Mouse (Mus musculus) neural tube, embryonic 11.5 days (tissue): ENCODE measurements around the gene Svs2. TPM values are rescaled to one million over a fixed set of nuclear protein-coding genes. Genes with fewer than 3 reads are reported as not detected.
"Not testable (repeated sequence)": the region's sequence is repeated elsewhere in the genome, so short reads cannot be mapped to it uniquely, and the experiment has no call there.

Source experiments
- ATAC-seq: fragments of 200-750 bp; cut with Nextera tagmentation; 2 replicates; pipeline ENCODE4 v1.8.0; 2017; ENCODE audit warnings: moderate number of reproducible peaks, mild to moderate bottlenecking, moderate TSS enrichment, moderate library complexity; ENCODE audit not compliant: insufficient read depth, low FRiP score, low TSS enrichment
- DNase-seq: peaks from one replicate; pipeline ENCODE4 v3.0.0-alpha.2; 2015; ENCODE audit warnings: low spot score
- H3K27ac ChIP-seq: fragments of 300-500 bp; sonication (generic); 2 replicates; pipeline ENCODE4 v1.5.1; 2014; ENCODE audit warnings: low read depth, mild to moderate bottlenecking, low read length
- H3K27me3 ChIP-seq: fragments of 300-500 bp; sonication (generic); 2 replicates; pipeline ENCODE4 v1.6.1; 2014; ENCODE audit warnings: mild to moderate bottlenecking, low read length, mixed read lengths; ENCODE audit not compliant: control insufficient read depth, insufficient read depth
- H3K36me3 ChIP-seq: fragments of 300-500 bp; sonication (generic); 2 replicates; pipeline ENCODE4 v1.6.1; 2014; ENCODE audit warnings: mild to moderate bottlenecking, low read length, moderate library complexity, mixed read lengths; ENCODE audit not compliant: control insufficient read depth, insufficient read depth
- H3K4me1 ChIP-seq: fragments of 300-500 bp; sonication (generic); 2 replicates; pipeline ENCODE4 v1.6.1; 2014; ENCODE audit warnings: low read length, mixed read lengths; ENCODE audit not compliant: control insufficient read depth, insufficient read depth
- H3K4me2 ChIP-seq: fragments of 300-500 bp; sonication (generic); 2 replicates; pipeline ENCODE4 v1.6.1; 2014; ENCODE audit warnings: low read depth, mild to moderate bottlenecking, moderate library complexity
- H3K4me3 ChIP-seq: fragments of 300-500 bp; sonication (generic); 2 replicates; pipeline ENCODE4 v1.5.1; 2014; ENCODE audit warnings: low read depth, low read length
- H3K9ac ChIP-seq: fragments of 300-500 bp; sonication (generic); 2 replicates; pipeline ENCODE4 v1.6.1; 2014; ENCODE audit warnings: mild to moderate bottlenecking, low read length
- H3K9me3 ChIP-seq: fragments of 300-500 bp; sonication (generic); 2 replicates; pipeline ENCODE4 v1.6.1; 2016; ENCODE audit warnings: low read length; ENCODE audit not compliant: control insufficient read depth
- WGBS: fragments of 180-500 bp; shearing (Covaris S2); extraction: QIAGEN DNeasy Blood & Tissue Kit; methylation state at CpG from one replicate; pipeline ENCODE4 v1.1.7; 2014; 5-methylcytosine and 5-hydroxymethylcytosine counted together
- polyA plus RNA-seq: library from polyadenylated mRNA; unstranded; fragments of >200 nt; fragmentation: Nextera tagmentation; extraction: Ambion mirVana; gene quantifications from 2 replicates; pipeline ENCODE4 v1.2.1, GENCODE M21; 2014

Svs2 gene
- not detected in 2 replicates for polyA plus RNA-seq

DNA sequence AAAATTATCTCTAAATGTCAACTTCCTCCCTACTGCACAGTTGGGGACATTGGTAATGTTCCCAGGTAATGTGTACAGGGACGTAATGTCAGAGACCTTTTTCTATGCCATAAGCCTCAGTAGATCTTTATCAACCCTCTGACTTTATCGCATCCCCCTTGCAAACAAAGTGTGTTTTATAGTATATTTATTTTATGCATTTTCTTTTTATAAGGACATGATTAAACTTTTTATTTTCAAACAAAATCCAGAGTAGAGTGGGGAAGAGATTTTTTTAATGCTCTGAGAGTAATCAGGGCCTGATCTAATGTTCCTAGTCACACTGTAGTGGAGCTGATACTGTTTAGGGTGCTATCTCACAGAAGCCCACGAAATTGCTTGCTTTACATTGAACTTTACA is at the start of gene Svs2:
Gene Svs2, minus strand, starts transcription at position 101 of the 400 bp plus-strand sequence.
- no peak within 1 kb of the TSS for H3K4me2 ChIP-seq
- H3K4me3 ChIP-seq = no peak within 1 kb of the TSS
- no peaks in the 10 kb centered on the region for H3K9me3 ChIP-seq
- no peaks in the 10 kb centered on the region for H3K36me3 ChIP-seq
- no peak for ATAC-seq
- no peak within 1 kb of the TSS for H3K27ac ChIP-seq
- WGBS = 87% methylated on average over 3 of the region's 3 CpGs
- H3K9ac ChIP-seq = no peak within 1 kb of the TSS
- DNase-seq = no peak
- H3K4me1 ChIP-seq = no peaks in the 10 kb centered on the region
- H3K27me3 ChIP-seq = no peaks in the 10 kb centered on the region

DNA sequence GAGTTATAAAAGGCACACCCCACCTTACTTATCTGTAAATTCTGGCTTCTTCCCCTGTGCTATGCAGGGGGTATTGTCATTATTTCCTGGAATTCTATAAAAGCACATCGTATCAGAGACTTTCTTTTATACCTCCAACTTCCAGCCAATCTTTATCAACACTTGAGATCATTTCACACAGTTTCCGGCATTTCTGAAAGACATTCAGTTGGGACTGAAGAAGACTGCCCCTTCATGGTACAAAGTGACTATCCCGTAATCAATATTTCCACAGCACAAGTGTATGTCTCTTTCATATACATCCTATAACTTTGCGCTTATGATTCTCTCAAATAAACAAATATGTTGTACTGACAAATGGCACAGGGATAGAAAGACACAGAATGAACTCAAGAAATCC is 40.1 kb upstream of the Svs2 start, which contains the start of gene Svs4:
Gene Svs4, minus strand, starts transcription at position 101 of the 400 bp plus-strand sequence.
- H3K4me3 ChIP-seq = no peak within 1 kb of the TSS
- 93% methylated on average over 4 of the region's 4 CpGs for whole genome bisulfite sequencing
- no peak within 1 kb of the TSS for H3K9ac ChIP-seq
- no peak for DNase-seq
- no peaks in the 10 kb centered on the region for H3K9me3 ChIP-seq
- H3K4me1 ChIP-seq = no peaks in the 10 kb centered on the region
- no peak for ATAC-seq
- H3K36me3 ChIP-seq = no peaks in the 10 kb centered on the region
- no peak within 1 kb of the TSS for H3K4me2 ChIP-seq
- no peaks in the 10 kb centered on the region for H3K27me3 ChIP-seq
- no peak within 1 kb of the TSS for H3K27ac ChIP-seq

DNA sequence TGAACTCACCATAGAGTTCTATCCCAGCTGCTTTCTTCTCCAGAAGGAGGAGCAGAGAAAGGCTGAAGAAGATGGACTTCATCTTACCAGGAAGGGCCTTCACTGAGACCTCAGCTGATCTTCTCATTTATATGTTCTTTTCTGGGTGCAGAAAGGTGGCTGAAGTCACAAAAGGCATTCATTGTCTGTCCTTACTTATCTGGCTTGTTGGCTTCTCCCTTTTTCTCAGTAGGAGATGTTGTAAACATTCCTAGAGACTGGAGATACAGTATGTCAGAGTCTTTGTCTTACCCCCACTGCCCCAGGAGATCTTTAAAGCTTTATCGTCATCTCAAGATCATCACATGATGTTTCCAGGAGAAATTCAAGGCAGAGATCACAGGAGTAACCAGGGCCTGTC is 18.3 kb upstream of the Svs2 start, which contains the start of gene Svs3b:
Gene Svs3b, minus strand, starts transcription at position 101 of the 400 bp plus-strand sequence.
- not testable (repeated sequence) for H3K9ac ChIP-seq, H3K27me3 ChIP-seq, H3K4me2 ChIP-seq, H3K36me3 ChIP-seq, DNase-seq, ATAC-seq, H3K27ac ChIP-seq, H3K9me3 ChIP-seq, H3K4me3 ChIP-seq, H3K4me1 ChIP-seq
- 47% methylated on average over 1 of the region's 1 CpGs for WGBS

DNA sequence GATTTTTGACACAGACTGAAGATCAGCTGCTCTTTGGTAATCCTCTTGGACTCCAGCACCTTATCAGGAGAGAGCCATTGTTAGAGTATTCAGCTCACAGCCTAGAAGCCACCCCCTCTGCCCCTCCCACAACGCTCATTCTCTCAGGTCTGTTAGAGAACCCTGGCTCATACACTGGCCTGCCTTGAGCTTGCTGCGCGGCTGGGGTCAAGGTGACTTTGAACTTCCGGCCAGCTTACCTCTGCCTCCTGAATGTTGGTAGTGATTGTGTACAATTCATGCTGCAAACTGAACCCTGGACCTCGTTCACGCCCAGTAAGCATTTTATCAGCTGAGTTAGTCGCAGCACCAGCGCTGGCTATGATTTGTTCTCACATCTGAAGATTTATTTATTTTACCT is 5.6 kb downstream of the Svs2 start:
- Histone ChIP-seq H3K4me3 (no peak overlapping the region), H3K4me2 (no peak overlapping the region), H3K9me3 (no peaks in the 10 kb centered on the region), H3K36me3 (no peaks in the 10 kb centered on the region), H3K27me3 (no peaks in the 10 kb centered on the region), H3K9ac (no peak overlapping the region), H3K27ac (no peak overlapping the region), H3K4me1 (no peaks in the 10 kb centered on the region)
- DNase-seq (no peak), ATAC-seq (no peak)
- 93% methylated on average over 8 of the region's 8 CpGs for WGBS

DNA sequence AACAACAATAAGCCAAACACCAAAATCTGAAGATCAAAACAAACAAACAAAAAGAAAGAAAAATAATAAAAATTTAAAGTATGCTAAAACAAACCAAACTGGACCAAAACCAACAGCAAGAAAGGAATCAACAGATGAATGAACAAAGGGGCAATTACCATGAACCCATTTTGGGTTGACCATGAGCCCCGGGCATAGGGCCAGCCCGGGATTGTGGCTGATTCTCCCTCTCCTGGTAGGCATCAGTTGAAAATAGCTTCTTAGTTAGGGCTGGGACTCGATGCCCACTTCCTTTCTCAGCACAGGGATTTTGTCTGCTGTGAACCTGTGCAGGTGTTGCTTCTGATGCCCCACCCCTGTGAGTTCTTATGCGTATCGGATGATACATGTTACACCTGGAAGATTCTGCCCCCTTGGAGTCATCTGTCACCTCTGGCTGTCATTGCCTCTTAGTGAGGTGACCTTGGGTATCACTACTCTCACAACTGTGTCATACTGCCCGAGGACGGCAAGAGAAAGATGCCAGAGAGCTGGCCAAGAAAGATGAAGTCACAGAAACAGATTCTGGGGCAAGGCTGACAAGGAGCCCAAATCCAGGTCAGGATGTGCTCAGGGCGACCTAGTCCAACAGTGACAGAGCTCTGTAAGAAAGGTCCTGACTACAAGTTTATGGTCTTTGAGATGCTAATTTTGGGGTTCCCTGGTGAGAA is 9.8 kb downstream of the Svs2 start:
- no peak for DNase-seq
- Histone ChIP-seq H3K27ac (no peak overlapping the region), H3K4me1 (no peaks in the 10 kb centered on the region), H3K9ac (no peak overlapping the region), H3K27me3 (no peaks in the 10 kb centered on the region), H3K4me3 (no peak overlapping the region), H3K36me3 (no peaks in the 10 kb centered on the region), H3K4me2 (no peak overlapping the region), H3K9me3 (no peaks in the 10 kb centered on the region)
- 88% methylated on average over 8 of the region's 8 CpGs for WGBS
- ATAC-seq = no peak

DNA sequence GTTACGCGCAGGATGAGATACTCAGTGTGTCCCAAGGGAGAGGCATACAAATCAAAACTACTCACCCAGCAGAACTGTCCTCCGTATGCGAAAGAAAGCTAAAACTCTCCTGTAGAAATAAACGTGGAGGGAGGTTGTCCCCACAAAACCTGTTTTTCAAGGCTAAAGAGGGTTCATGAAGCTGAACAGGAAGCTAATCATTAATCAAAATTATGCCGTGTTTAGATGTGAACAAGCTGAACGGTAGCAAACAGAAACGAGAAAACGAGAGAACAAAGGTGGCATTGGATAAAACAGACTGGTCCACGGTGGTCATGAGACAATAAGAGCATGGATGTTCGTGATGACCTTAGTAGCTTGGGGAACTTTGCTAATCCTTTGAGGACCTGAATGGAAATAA is 16.7 kb downstream of the Svs2 start, which contains the start of gene Wfdc15b:
Gene Wfdc15b, minus strand, starts transcription at position 139 of the 400 bp plus-strand sequence.
- Histone ChIP-seq H3K36me3 (no peaks in the 10 kb centered on the region), H3K9me3 (no peaks in the 10 kb centered on the region), H3K4me1 (no peaks in the 10 kb centered on the region), H3K4me3 (no peak within 1 kb of the TSS), H3K27ac (no peak within 1 kb of the TSS), H3K9ac (no peak within 1 kb of the TSS), H3K4me2 (no peak within 1 kb of the TSS), H3K27me3 (no peaks in the 10 kb centered on the region)
- DNase-seq = no peak
- ATAC-seq = no peak
- WGBS = 82% methylated on average over 11 of the region's 11 CpGs

DNA sequence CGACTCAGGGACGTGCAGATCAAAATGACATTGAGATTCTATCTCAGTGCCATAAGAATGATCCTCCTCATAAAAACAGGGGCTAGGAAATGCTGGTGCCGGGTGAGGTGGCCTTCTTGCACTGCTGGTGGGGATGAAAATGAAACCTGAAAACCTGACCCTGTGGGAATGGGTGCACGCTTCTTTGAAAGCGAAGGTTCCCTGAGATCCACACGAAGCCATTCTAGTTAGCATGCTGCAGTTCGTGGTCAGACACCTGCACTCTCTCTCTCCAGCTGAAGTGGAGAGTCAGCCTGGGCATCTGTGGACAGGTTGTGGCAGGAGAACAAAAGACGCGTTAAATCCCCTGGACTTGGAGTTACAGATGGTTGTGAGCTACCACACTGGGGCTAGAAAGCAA is 19.0 kb downstream of the Svs2 start:
- WGBS = 85% methylated on average over 9 of the region's 9 CpGs

DNA sequence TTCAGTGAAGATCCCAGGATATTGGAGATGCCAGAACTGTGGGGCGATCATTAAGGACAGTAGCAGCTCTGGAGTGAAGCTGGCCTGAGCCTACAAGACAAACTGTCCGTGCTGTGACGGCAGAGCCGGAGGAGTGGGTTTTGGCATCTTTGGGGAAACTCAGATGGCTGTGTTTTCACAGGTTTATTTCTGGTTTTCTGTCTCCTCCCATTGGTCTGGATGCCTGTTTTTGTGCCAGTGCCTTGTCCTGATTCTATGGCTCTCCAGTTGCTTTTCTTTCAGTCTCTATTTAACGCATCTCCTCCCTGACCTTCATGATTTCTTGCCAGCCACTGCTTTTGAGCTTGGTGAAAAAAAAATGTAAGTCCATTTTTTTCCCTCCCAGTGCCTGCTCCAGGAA is 25.6 kb downstream of the Svs2 start:
- H3K4me2 ChIP-seq = no peak overlapping the region
- no peaks in the 10 kb centered on the region for H3K36me3 ChIP-seq
- WGBS = 85% methylated on average over 5 of the region's 5 CpGs
- DNase-seq = no peak
- no peaks in the 10 kb centered on the region for H3K27me3 ChIP-seq
- no peaks in the 10 kb centered on the region for H3K9me3 ChIP-seq
- H3K9ac ChIP-seq = no peak overlapping the region
- H3K27ac ChIP-seq = no peak overlapping the region
- H3K4me1 ChIP-seq = no peaks in the 10 kb centered on the region
- H3K4me3 ChIP-seq = no peak overlapping the region
- no peak for ATAC-seq

More for the DNA sequence above, 19.0 kb downstream of the Svs2 start:
- Histone ChIP-seq H3K27me3 (no peaks in the 10 kb centered on the region), H3K4me2 (no peak overlapping the region), H3K4me3 (no peak overlapping the region), H3K9ac (no peak overlapping the region), H3K4me1 (no peaks in the 10 kb centered on the region), H3K27ac (no peak overlapping the region), H3K9me3 (no peaks in the 10 kb centered on the region), H3K36me3 (no peaks in the 10 kb centered on the region)
- ATAC-seq (no peak), DNase-seq (no peak)

DNA sequence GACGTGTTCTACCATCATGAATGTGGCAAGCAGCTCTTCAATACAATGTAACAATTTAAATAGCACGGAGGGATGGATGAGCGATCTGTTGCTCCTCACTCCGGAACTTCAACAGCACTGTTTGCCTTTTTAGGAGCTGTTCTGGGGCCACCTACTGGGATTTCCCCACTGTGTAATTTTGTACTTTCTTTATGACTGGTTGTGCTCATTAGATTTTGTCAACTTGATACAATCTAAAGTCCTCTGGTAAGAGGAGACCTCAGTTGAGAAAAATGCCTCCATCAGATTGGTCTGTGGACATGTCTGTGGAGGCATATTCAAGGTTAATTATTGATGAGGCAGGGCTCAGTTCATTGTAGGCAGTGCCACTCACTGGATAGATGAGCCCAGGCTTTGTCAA is 27.4 kb downstream of the Svs2 start:
- Histone ChIP-seq H3K9me3 (no peaks in the 10 kb centered on the region), H3K27me3 (no peaks in the 10 kb centered on the region), H3K27ac (no peak overlapping the region), H3K36me3 (no peaks in the 10 kb centered on the region), H3K9ac (no peak overlapping the region), H3K4me3 (no peak overlapping the region), H3K4me1 (no peaks in the 10 kb centered on the region), H3K4me2 (no peak overlapping the region)
- 91% methylated on average over 4 of the region's 4 CpGs for WGBS
- ATAC-seq = no peak
- no peak for DNase-seq
